Mouse (Mus musculus) cerebral cortex, adult 2 months (tissue): Measurements from ENCODE around the gene Vasn.

Source experiments
- WGBS: fragments of 180-500 bp; shearing (Covaris S2); methylation state at CpG from one replicate; pipeline ENCODE4 v1.1.7; 2018; 5-methylcytosine and 5-hydroxymethylcytosine counted together

The Vasn gene

GRCm38 (mm10) chr16:4639831-4640237 lies at the start of gene Vasn, which contains the start of gene Dnaja3:
Gene Vasn (plus strand): TSS chr16:4639941.
Gene Dnaja3 (plus strand): TSS chr16:4639989.
- WGBS = 15% methylated on average over 22 of the region's 22 CpGs

- WGBS = 97% methylated on average over 9 of the region's 9 CpGs
These were observed 49.5 kb upstream of the Vasn start for GRCm38 (mm10) chr16:4590236-4590635.

DNA sequence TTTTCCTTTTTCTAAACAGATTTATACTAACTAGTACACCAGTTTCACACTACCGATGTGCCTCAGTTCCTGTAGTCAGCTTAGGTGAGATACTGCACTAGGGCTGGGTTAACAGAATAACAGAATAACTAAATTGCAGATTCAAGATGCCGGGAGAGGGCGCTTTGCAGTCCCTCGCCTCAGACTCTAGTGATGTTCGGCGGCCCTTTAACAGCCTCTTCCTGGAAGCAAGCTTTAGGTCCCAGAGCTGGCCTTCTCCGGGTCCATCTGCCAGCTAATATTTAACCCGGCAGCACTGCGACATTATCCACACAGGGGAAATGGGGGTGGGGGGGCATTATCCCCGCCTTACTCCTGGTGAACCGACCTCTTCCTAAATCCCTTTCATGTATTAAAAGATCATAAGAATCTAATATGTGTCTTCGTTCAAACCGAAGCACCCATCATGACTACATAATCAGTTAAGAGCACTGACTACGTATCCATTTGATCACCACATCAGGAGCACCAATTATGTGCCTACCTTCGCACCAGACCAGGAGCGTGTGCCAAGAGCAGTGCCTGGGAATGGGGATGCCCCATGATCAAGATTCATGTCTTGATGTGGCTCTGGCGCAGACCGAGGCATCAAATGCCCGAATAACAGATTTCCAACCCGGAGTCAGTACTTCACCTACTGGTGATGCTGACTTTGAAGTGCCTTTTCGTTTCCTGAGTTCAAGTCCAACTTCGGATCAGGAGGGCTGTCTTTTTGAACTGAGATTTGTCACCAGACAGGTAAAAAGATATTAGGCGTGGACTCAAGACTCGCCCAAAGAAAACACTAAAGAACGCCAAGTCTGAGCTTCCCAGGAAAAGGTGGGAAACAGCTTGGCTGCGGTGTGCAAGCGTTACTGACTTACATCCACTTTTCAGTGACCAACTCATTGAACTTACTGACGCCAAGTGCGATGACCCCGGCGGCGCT lies 46.5 kb upstream of the Vasn start:
- 16% methylated on average over 32 of the region's 32 CpGs for WGBS

DNA sequence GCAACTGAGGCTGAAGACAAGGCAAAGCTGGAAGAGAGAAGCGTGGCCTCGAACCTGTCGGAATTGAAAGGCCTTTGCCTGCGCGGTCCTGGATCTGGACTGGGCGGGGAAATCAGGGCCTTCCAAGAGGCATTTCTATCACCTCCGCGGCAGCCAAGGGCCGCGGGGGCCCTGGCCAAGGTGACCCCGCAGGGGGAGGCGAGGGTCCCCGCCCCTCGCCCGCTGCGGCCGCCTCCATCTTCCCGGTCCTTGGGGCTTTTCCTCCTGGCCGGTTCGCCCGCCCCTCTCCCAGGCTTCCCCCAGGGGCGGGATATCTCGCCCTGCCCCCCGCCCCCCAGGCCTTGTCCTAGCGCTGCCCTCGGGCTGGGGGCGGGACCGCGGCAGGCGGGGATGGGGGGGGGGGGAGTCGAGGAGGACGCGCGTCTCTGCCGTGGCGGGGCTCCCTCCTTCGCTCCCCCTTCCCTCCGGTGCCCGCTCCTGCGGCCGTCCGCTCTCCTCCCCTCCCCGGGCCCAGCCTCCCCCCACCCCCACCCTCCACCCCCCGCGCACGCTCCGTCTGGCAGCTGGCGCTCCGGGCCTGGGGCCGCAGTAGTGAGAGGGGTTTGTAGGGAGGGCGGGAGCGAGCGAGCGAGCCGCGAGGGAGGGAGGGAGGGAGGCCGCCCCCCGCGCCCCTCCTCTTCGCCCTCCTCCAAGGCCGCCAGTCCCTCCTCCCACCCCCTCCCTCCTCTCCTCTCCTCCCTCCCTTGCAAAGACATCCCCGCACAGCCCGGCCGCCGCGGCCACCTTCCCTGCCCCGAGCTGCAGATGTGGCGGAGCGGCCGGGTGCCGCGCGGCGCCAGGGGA lies 45.5 kb upstream of the Vasn start, which contains the start of gene Glis2:
Glis2 (plus strand) TSS at position 743 of the 843 bp plus-strand sequence.
- whole genome bisulfite sequencing = 3% methylated on average over 40 of the region's 74 CpGs

- 1% methylated on average over 50 of the region's 52 CpGs for WGBS
These were observed 44.8 kb upstream of the Vasn start for GRCm38 (mm10) chr16:4594814-4595526.

DNA sequence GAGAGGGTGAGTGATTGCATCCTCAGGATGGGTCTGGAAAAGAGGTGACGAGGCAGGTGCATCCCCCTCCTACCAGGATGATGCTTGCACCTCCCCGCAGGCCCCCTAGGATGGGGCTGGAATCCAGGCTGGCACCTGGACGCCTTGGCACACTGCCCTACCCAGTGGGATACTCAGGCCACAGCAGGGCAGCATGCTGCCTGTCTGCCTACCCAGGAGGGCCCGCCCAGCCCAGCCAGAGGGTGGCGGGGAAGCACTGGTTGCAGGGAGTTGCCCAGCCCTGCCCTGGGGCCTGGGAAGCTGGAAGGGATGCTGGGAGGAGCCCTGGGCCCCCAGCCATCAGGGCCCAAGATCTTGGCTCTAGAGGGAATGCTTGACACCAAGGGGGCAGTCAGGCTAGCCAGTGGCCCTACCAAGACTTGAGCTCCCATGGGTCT lies 44.2 kb upstream of the Vasn start:
- 17% methylated on average over 5 of the region's 5 CpGs for WGBS

- 30% methylated on average over 3 of the region's 3 CpGs for WGBS
These were observed 43.5 kb upstream of the Vasn start for GRCm38 (mm10) chr16:4596141-4596728.

DNA sequence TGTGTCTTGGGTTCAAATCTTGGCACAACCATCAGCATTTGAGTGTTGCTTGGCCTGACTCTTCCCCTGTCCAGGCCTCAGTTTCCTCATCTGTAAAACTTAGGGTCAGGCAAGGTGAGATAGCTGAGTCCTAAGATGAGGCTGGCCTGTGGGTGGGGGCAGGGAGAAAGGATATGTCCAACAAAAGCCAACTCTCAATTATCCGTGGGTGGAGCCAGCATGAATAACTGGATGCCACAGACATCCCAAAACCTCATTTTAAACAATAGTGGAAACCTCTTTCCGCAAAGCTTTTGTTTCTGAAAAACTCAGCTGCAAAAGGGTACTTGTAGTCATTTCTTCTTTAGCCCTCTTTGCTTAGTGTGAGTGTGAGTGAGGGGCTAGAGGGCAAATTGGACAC lies 42.9 kb upstream of the Vasn start:
- 52% methylated on average over 2 of the region's 2 CpGs for WGBS

- WGBS = 75% methylated on average over 7 of the region's 7 CpGs
These were observed 42.4 kb upstream of the Vasn start for GRCm38 (mm10) chr16:4597296-4597695.

DNA sequence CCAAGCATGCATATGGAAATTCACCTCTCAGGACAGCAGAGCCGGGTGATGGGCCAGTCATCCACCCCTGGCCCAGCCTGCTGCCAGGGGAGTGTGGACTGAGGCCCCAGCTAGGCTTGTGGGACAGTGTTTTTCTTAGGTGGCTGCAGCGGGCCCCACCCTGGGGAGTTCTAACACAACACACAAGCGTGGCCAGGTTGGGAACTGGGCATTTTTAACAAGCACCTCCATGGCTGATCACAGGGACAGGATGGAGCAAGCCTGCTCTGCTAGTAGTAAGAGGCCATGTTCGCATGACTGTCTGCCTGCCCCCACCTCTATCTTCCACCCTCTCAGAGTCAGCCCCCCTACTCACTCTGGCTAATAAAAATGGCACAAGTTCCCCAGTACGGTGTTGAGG lies 41.7 kb upstream of the Vasn start:
- WGBS = 83% methylated on average over 5 of the region's 5 CpGs

DNA sequence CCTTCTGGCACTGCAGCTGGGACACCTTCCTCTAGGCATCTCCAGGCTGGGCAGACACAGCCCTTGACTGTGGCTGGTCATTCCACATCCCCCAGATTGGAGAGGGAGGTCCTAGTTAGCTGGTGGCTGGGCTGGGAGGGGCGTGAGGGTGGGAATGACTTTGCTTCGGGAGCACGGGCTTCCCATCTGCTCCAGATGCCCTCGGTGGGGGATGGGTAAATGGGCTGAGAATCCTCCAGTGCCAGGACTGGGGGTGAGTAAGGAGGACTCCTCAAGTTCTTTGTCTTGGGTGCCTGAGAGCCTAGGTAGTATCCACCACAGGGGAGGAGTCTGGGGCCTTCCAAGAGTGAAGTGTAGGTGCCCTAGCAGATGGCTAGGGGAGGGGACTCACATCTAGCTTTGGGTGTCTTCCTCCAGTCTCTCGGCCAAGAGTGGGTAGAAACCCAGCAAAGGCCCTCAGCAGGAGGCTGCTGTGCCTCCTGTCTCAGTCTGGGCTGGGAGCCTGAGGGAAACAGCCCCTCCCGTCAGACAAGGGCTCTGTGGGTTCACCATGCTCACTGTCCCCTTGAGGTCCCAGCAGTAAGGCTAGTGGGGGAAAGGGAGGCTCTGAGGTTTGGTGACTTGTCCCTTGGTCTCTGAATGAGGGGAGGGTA lies 40.7 kb upstream of the Vasn start:
- WGBS = 27% methylated on average over 6 of the region's 6 CpGs

DNA sequence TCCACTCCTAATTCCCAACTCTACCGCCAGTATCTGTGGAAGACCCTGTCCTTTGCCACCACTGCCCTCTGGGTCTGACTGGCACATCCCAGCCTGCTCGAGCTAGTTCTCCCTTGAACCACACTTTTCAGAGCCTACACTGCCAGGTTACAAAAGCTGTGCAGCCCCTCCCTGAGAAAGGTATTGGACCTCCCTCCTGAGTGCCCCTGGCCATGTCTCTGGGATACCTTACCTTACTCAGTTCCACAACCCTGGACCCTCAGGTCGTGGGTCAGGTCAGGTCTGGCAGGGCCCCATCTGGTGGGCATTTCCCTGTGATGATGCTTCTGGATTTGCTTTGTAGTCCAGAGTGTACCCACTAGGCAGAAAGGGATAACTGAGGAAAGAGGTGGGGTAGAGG lies 40.1 kb upstream of the Vasn start:
- WGBS = 84% methylated on average over 3 of the region's 3 CpGs

- WGBS = 90% methylated on average over 9 of the region's 9 CpGs
These were observed 38.9 kb upstream of the Vasn start for GRCm38 (mm10) chr16:4600701-4601310.

DNA sequence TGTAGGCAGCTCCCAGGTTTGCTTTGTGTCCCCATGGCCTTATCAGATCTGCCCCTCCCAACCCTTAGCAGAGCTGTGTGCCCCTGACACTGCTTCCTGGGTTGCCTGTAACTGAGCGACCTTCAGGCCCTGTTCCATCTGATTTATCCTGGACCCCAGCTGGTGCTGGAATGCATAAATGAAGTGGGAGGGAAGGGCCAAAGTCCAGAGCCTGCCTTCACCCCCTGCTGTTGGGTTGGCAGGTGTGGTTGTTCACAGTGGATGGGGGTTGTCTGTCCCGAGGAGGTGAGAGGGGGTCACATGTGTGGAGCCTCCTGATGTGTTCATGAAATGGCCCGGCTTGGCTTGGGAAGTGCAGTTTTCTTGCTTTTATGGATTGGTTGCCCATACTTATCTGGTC lies 37.6 kb upstream of the Vasn start:
- whole genome bisulfite sequencing = 43% methylated on average over 3 of the region's 3 CpGs

DNA sequence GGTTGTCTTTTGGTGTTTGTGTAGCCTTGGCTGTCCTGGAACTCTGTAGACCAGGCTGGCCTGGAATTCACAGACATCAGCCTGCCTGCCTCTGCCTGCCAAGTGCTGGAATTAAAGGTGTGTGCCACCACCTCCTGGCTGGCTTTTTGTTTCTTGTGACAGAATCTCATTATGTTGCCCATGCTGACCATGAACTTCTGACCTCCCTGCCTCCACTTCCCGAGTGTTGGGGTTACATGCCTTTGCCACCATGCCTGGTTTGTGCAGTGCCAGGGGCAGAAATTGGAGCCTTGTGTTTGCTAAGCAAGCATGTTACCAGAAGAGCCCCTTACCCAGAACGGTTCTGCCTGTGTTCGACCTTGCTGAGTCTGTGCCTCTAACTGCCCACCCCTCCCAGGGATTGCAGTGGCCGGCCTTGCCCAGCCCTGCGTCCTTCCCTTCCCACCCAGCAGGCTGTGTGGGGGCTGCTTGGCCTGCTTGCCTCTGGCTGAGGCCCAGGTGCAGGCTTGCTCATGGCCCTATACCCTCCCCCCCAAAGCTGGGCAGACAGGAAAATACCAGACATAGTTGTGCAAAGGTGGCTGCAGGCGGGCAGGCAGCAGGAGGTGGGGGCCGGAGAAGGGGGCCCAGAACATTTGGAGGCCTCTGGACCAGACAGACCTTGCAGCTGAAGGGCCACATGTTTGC lies 36.8 kb upstream of the Vasn start:
- WGBS = 44% methylated on average over 7 of the region's 7 CpGs

DNA sequence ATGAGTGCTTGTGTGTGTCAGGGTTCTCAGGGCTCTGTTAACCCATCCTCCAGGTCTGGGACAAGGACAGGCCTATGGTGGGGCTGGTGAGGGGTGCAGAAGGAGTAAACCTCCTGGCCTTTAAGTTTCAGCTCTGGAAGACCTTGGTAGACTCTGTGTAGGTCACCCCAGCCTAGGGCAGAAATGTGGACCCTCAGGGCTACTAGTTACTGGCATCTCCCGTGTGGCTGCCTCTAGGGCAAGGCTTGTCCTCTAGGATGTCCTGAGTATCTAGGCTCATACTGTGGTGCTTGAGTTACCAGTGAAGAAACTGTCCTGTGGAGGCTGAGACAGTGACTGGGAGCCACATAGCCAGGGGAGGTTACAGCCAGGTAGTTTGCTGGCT lies 36.3 kb upstream of the Vasn start:
- 82% methylated on average over 1 of the region's 1 CpGs for WGBS

GRCm38 (mm10) chr16:4604293-4604837 lies 35.4 kb upstream of the Vasn start:
- 77% methylated on average over 11 of the region's 11 CpGs for WGBS

DNA sequence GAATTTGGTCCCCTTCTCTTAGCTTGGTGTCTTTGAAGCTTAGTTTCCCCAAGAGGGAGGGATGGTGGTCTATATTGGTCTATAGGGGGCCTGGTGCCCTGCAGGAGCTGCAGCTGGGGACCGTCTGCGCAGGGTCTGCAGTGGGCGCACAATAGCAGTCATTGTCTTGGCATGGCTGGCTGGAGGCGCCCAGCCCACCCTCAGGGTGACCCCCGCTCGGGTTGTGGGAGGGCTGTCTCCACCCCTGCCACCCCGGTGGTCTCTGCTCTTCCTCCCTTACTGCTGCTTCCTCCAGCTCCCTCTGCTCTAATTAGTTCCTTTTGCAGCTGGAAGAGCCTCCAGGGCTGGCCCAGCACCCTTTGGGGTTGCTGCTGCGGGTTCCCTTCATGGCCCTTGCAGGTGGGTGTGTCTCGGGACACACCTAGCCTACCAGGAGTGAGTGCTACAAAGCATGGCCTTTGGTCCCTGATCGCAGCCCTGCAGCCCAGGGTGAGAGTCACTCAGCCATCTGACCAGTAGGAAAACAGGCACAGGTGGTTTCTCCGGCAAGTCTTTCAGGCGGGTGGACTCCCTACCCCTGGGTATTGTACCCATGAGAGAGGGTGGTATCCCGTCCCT lies 34.1 kb upstream of the Vasn start:
- 74% methylated on average over 13 of the region's 13 CpGs for WGBS
